Mouse (Mus musculus): Measurements from ENCODE around the gene Dnah3.
A peak's percentile ranks its signal among the peaks of the same experiment; 100 is the strongest.

Dnah3 gene

GRCm38 (mm10) chr7:120095180-120095579 is at the start of gene Dnah3:
Dnah3 (minus strand) TSS chr7:120095280.
- DNase-seq (ENCODE audit: low spot score in 2 of 2): no peak

DNA sequence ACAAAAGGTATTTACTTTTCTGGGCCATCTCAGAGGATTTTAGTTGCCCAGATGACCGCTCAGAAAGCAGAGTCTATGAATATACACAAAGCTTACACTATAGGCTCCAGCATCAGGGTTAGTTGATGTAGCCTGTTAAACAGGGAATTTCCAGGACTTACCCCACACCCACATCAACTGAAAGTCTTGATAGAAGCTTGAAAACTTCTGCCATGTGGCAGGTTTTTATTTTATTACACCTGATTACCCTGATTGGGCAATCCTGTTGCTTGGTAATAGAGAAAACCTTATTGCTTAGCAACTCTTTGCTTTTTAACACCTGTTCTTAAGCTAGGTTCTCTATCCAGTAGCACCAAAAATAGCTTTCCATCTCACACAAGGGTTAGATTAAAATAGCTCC is 47.7 kb upstream of the Dnah3 start:
- DNase-seq (ENCODE audit: low spot score in 2 of 2): no peak

GRCm38 (mm10) chr7:120128951-120129350 is 33.9 kb upstream of the Dnah3 start:
- no peak for DNase-seq (ENCODE audit: low spot score in 2 of 2)

DNA sequence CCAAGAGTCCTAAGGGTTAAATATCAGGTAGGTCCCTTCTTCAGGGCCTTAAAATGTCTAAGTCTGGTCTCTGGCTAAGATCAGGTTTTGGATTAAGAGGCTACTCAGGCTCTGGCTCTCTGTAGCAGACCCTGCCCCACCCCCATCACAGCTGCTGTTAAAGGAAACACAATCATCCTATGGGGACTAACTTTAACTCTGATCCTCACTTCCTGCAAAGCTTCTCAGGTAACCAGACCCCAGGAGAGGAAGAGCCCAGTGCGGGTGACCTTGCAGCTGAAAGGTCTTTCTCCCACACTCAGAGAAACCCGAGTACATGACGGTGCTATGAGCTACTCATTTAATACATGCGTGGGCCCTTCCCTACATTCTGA is 32.6 kb upstream of the Dnah3 start:
- DNase-seq (ENCODE audit: low spot score in 2 of 2): no peak

- DNase-seq (ENCODE audit: low spot score in 2 of 2): no peak
Observed at GRCm38 (mm10) chr7:120126976-120127685, 32.1 kb upstream of the Dnah3 start.

GRCm38 (mm10) chr7:120124844-120125243 is 29.8 kb upstream of the Dnah3 start:
- DNase-seq (ENCODE audit: low spot score in 2 of 2): peak; percentile 8 to 37

GRCm38 (mm10) chr7:120123776-120124175 is 28.7 kb upstream of the Dnah3 start:
- DNase-seq (ENCODE audit: low spot score in 2 of 2): no peak

- DNase-seq (ENCODE audit: low spot score in 2 of 2): no peak
Observed at GRCm38 (mm10) chr7:120117529-120117928, 22.4 kb upstream of the Dnah3 start.

DNA sequence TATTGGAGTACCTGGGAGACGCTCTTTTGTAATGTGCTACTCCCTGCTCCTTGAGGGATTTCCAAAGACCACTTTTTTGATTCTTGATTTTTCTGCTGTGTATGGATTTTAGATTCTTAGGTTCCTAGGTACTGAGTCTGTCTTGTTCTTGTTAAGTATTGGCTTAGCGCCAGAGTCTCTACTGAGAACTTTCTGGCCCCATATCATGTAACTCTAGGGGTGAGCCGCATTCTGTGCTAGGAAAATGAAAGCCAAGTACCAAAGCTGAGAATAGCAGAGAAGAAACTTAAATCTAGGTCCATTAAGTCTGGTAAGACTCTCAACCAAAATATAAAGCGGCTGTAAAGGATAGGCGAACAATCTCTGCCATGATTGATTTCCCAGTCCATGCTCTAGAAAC is 21.9 kb upstream of the Dnah3 start:
- DNase-seq (ENCODE audit: low spot score in 2 of 2): no peak

DNA sequence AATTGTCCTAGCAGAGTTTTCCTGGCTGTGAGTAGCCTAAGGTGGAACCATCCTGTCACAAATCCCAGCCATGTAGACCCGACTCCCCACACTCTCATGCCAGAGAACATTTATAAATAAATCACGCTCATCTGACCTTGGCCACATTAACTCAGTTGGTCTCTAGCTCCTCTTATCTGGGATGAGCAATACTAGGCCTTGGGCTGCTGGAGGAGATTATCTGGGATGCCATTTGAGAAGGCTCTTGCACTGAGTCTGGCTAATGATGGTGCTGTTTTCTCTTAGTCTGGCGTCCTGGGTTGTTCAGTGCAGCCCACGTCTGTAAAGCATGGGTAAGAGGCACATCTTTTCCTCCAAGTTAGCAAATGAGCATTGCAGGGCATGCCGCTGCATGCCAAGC is 14.6 kb upstream of the Dnah3 start:
- no peak for DNase-seq (ENCODE audit: low spot score in 2 of 2)

GRCm38 (mm10) chr7:120106356-120106755 is 11.3 kb upstream of the Dnah3 start:
- DNase-seq (ENCODE audit: low spot score in 2 of 2): no peak

- DNase-seq (ENCODE audit: low spot score in 2 of 2): no peak
Observed at GRCm38 (mm10) chr7:120104975-120105374, 9.9 kb upstream of the Dnah3 start.

GRCm38 (mm10) chr7:120103019-120103567 is 8.0 kb upstream of the Dnah3 start:
- no peak for DNase-seq (ENCODE audit: low spot score in 2 of 2)

DNA sequence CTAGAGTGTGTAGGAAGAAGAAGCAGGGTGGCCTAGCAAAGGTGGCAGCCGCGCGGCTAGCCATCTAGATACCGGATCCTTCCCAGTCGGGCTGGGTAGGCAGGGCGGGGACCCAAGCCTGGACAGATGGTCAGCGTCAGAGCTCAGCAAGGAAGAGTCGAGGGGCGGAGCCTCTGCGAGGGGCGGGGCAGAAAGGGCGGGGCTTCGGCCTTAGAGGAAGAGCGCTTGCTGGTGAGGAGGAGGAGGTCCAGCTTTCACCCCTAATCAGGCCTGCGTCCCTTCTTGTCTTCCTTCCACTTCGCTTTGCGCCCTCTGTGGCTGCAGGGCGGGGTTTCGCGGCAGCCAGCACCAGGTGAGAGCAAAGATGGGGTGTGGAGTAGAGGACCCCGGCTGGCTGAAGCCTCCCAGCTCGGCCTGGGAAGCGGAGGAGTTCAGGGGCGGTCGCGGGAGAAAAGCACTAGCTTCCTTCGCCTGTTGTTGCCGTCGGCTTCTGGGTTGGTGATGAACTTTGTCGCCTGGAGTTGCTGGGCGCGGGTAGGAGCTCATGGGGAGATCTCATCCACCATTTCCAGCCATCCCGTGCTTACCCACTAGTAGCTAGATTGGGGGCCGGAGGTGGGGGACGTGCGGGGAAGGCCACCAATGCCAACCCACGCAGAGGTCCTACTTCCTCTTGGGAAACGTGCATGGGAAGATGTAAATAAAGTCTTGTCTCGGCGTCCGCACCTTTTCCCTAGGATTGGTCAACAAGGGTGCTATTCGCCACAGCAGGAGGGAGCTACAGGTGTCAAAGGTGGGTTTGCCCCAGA is 7.3 kb upstream of the Dnah3 start, which contains the start of gene Tmem159:
Gene Tmem159 (plus strand): TSS at position 190 of the 809 bp plus-strand sequence.
- DNase-seq (ENCODE audit: low spot score in 2 of 2): peak; percentile 17 to 72

DNA sequence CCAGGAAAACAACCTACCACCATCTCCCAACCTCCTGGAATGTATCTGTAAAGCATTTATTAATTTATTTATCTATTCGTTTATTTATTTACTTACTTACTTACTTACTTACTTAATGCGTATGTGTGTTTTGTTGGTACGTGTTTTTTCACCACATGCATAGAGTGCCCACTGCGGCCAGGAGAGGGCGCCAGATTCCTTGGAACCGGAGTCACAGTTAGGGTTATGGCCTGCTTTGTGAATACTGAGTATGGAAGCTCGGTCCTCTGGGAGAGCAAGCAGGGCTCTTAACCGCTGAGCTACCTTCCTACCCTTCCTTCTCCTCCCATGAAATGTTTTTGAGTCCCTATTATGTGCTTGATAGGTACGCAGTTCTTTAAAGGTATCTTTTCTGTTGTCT is 3.3 kb upstream of the Dnah3 start:
- DNase-seq (ENCODE audit: low spot score in 2 of 2): peak; percentile 19 to 63

DNA sequence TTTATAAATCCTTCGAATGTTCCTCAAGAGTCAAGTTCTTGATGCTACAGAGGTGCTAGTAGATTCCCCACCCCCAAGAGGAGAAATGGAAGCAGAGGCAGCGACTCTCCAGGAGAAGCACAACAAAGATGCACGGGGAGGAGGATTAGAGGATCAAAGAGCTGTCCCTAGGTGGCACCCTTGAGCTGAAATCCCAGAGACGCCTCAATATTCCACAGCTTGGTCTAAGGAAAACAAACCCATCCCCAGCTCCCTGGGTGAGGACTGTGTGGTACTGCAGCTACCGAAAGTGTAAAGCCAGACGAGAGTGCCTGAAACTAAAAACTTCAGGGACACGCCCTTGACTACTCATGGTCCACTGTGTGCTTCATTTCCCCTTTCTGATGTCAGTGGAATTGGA is 2.8 kb upstream of the Dnah3 start:
- DNase-seq (ENCODE audit: low spot score in 2 of 2): peak in 1 of 2 experiments; percentile 18

DNA sequence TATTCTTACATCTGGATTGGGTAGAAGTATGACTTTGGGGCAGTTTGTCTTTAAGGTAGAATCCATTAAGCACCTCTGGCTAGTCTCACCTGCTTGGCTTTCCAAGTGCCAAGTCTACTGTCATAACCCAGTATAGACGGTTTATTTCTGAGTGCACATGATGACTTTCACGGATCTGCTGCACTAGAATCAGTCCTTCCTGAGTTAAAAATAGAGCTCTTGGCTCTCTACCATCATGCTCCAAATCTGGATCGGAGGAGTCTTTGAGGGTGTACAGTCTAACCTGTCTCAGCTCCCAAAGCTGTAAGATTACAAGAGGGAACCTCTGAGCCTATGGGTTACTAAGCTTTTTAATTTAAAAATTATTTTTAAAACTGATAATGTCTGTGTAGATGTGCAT is 864 bp downstream of the Dnah3 start:
- DNase-seq (ENCODE audit: low spot score in 2 of 2): no peak

DNA sequence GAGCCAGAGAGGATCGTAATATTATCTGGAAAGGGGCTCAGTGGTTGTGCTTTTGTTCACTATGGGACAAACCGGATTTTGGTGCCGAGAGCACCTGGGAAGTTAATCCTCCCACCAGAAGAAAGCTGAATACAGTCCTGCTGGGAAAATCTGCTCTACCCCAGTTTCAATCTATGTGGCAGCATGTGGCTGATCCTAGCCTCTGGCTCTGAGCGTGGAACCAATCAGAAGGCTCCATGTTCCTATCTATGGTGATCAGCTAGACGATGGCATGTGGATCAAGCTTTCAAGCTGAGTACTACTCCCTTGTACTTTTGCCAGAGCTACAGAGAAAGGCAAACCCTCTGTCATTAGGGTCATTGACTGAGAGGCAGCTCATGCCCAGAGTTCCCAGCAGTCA is 2.0 kb downstream of the Dnah3 start:
- no peak for DNase-seq (ENCODE audit: low spot score in 2 of 2)

DNA sequence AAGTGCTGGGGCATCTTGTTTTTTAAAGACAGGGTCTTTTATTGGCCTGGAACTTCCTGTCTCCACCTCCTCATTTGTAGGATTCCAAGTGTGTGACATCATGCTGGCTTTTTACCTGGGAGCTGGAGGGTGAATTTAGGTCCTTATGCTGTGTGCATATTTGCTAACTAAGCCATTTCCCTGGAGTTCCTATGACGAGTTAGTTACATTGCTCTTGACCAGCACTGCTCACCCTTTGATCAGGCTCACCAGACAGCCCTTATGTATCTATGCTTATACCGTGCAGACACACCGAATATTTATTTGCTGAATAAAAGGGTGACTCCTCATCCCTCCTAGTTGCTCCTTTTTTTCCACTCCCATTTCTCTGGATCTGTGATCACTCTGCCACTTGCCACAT is 14.9 kb downstream of the Dnah3 start:
- no peak for DNase-seq (ENCODE audit: low spot score in 2 of 2)

- DNase-seq (ENCODE audit: low spot score in 2 of 2): no peak
Observed at GRCm38 (mm10) chr7:120069164-120069563, 25.9 kb downstream of the Dnah3 start.

DNA sequence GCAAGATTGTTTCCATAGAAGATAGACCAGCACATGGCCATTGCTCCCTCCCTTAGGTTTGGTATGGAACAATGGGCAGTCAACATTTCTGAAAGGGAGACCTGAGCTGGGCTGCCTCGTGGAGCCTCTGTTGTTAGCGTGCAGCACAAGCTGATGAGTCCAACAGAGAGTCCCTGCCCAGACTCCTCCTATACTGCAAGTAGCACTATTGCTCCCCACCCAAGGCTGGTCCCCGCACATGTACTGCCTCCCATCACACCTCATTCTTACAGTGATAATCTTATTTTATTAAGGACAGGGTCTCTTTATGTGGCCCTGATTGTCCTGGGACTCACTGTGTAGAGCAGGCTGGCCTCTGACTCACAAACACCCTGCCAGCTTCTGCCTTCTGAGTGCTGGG is 27.0 kb downstream of the Dnah3 start:
- no peak for DNase-seq (ENCODE audit: low spot score in 2 of 2)

GRCm38 (mm10) chr7:120064045-120064444 is 31.0 kb downstream of the Dnah3 start:
- no peak for DNase-seq (ENCODE audit: low spot score in 2 of 2)

DNA sequence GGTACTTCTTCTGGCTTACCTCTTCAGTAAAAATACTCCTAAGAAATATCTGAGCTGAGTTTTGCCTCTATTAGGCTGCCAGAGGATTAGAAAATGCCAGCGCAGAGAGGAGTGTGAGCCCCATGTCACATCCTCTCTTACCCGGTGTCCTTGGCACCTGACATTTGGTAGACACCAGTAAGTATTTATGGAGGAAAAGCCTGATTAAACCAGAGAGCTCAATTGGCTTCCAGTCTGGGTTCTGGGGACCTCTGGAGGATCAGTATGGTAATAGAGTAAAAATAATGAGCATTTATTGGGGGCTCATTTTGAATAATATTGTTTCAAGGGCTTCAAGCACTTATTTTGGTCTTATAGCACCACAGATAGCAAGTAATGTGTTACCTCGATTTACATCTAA is 39.6 kb downstream of the Dnah3 start:
- no peak for DNase-seq (ENCODE audit: low spot score in 2 of 2)

All from spleen, postnatal 10 days (tissue).